Mouse (Mus musculus) midbrain, embryonic 11.5 days (tissue): Measurements from ENCODE around the gene Unc93a2. TPM values are rescaled to one million over a fixed set of nuclear protein-coding genes. Genes with fewer than 3 reads are reported as not detected.
"Not testable (repeated sequence)": the region's sequence is repeated elsewhere in the genome, so short reads cannot be mapped to it uniquely, and the experiment has no call there.

Experiments
- ATAC-seq: fragments of 200-750 bp; cut with Nextera tagmentation; 2 replicates; pipeline ENCODE4 v1.8.0; 2017; ENCODE audit warnings: moderate TSS enrichment, moderate library complexity; ENCODE audit not compliant: low FRiP score
- DNase-seq: peaks from one replicate; pipeline ENCODE4 v3.0.0; 2015; ENCODE audit warnings: low spot score; ENCODE audit errors: missing footprints
- H3K27ac ChIP-seq: fragments of 300-500 bp; sonication (generic); 2 replicates; pipeline ENCODE4 v1.5.1; 2014; ENCODE audit warnings: low read depth, low read length
- H3K27me3 ChIP-seq: fragments of 300-500 bp; sonication (generic); 2 replicates; pipeline ENCODE4 v1.6.1; 2014; ENCODE audit warnings: mild to moderate bottlenecking, low read length, moderate library complexity, mixed read lengths; ENCODE audit not compliant: control insufficient read depth, insufficient read depth
- H3K36me3 ChIP-seq: fragments of 300-500 bp; sonication (generic); 2 replicates; pipeline ENCODE4 v1.6.1; 2014; ENCODE audit warnings: mild to moderate bottlenecking, low read length, moderate library complexity, mixed read lengths; ENCODE audit not compliant: control insufficient read depth, insufficient read depth
- H3K4me1 ChIP-seq: fragments of 300-500 bp; sonication (generic); 2 replicates; pipeline ENCODE4 v1.6.1; 2014; ENCODE audit warnings: low read length; ENCODE audit not compliant: control insufficient read depth, insufficient read depth
- H3K4me2 ChIP-seq: fragments of 300-500 bp; sonication (generic); 2 replicates; pipeline ENCODE4 v1.6.1; 2014; ENCODE audit warnings: mild to moderate bottlenecking, moderate library complexity
- H3K4me3 ChIP-seq: fragments of 300-500 bp; sonication (generic); 2 replicates; pipeline ENCODE4 v1.5.1; 2014; ENCODE audit warnings: low read depth, low read length
- H3K9ac ChIP-seq: fragments of 300-500 bp; sonication (generic); 2 replicates; pipeline ENCODE4 v1.6.1; 2014; ENCODE audit warnings: low read length
- H3K9me3 ChIP-seq: fragments of 300-500 bp; sonication (generic); 2 replicates; pipeline ENCODE4 v1.6.1; 2016; ENCODE audit warnings: low read length; ENCODE audit not compliant: control insufficient read depth
- WGBS: fragments of 180-500 bp; shearing (Covaris S2); extraction: QIAGEN DNeasy Blood & Tissue Kit; methylation state at CpG from one replicate; pipeline ENCODE4 v1.1.7; 2014; 5-methylcytosine and 5-hydroxymethylcytosine counted together
- polyA plus RNA-seq: library from polyadenylated mRNA; unstranded; fragments of >200 nt; fragmentation: Nextera tagmentation; extraction: Ambion mirVana; gene quantifications from 2 replicates; pipeline ENCODE4 v1.2.1, GENCODE M21; 2014

Unc93a2 gene
- polyA plus RNA-seq, 1 experiment from 2014 or later, result not detected

- H3K27me3 ChIP-seq, H3K36me3 ChIP-seq, H3K9me3 ChIP-seq, H3K9ac ChIP-seq, DNase-seq, ATAC-seq, H3K4me3 ChIP-seq, H3K4me1 ChIP-seq, H3K4me2 ChIP-seq, H3K27ac ChIP-seq: not testable (repeated sequence)
- WGBS, result 91% methylated on average over 1 of the region's 1 CpGs
Observed at GRCm38 (mm10) chr17:7352596-7352995, 32.7 kb downstream of the Unc93a2 start, which contains the start of gene Ttll2. Ttll2 (minus strand) TSS chr17:7352696.

- H3K4me2 ChIP-seq, H3K4me3 ChIP-seq, H3K4me1 ChIP-seq, ATAC-seq, H3K36me3 ChIP-seq, H3K9ac ChIP-seq, H3K9me3 ChIP-seq, H3K27ac ChIP-seq, H3K27me3 ChIP-seq, DNase-seq: not testable (repeated sequence)
- WGBS, result 64% methylated on average over 2 of the region's 3 CpGs
Observed at GRCm38 (mm10) chr17:7348765-7349164, 36.5 kb downstream of the Unc93a2 start.

GRCm38 (mm10) chr17:7337381-7337780, 47.9 kb downstream of the Unc93a2 start:
- 84% methylated on average over 8 of the region's 9 CpGs for WGBS
- H3K4me1 ChIP-seq, H3K27ac ChIP-seq, H3K9ac ChIP-seq, H3K9me3 ChIP-seq, H3K27me3 ChIP-seq, H3K36me3 ChIP-seq, H3K4me2 ChIP-seq, ATAC-seq, DNase-seq, H3K4me3 ChIP-seq: not testable (repeated sequence)

- H3K4me2 ChIP-seq, H3K4me1 ChIP-seq, H3K9ac ChIP-seq, H3K4me3 ChIP-seq, H3K36me3 ChIP-seq, H3K9me3 ChIP-seq, H3K27me3 ChIP-seq, H3K27ac ChIP-seq, DNase-seq, ATAC-seq: not testable (repeated sequence)
- 71% methylated on average over 2 of the region's 5 CpGs for WGBS
Observed at GRCm38 (mm10) chr17:7332745-7333144, 52.5 kb downstream of the Unc93a2 start.

- not testable (repeated sequence) for DNase-seq
Observed at GRCm38 (mm10) chr17:7326415-7326814, 58.8 kb downstream of the Unc93a2 start.

GRCm38 (mm10) chr17:7324346-7324745, 60.9 kb downstream of the Unc93a2 start, which contains the start of gene Tcp10a:
Tcp10a (plus strand) TSS chr17:7324646.
- 89% methylated on average over 3 of the region's 5 CpGs for WGBS

More at GRCm38 (mm10) chr17:7326415-7326814, 58.8 kb downstream of the Unc93a2 start:
- ATAC-seq, H3K27me3 ChIP-seq, H3K4me3 ChIP-seq, H3K4me2 ChIP-seq, H3K36me3 ChIP-seq, H3K27ac ChIP-seq, H3K4me1 ChIP-seq, H3K9me3 ChIP-seq, H3K9ac ChIP-seq: not testable (repeated sequence)
- 85% methylated on average over 3 of the region's 8 CpGs for WGBS

GRCm38 (mm10) chr17:7319789-7320188, 65.5 kb downstream of the Unc93a2 start:
- 90% methylated on average over 6 of the region's 6 CpGs for WGBS
- H3K4me2 ChIP-seq, H3K27me3 ChIP-seq, H3K4me3 ChIP-seq, ATAC-seq, H3K4me1 ChIP-seq, H3K36me3 ChIP-seq, H3K27ac ChIP-seq, H3K9ac ChIP-seq, H3K9me3 ChIP-seq, DNase-seq: not testable (repeated sequence)

More at GRCm38 (mm10) chr17:7324346-7324745, 60.9 kb downstream of the Unc93a2 start, which contains the start of gene Tcp10a:
- H3K4me2 ChIP-seq, H3K36me3 ChIP-seq, H3K4me3 ChIP-seq, H3K27ac ChIP-seq, H3K27me3 ChIP-seq, ATAC-seq, H3K9me3 ChIP-seq, H3K4me1 ChIP-seq, H3K9ac ChIP-seq, DNase-seq: not testable (repeated sequence)

GRCm38 (mm10) chr17:7315693-7316382, 69.4 kb downstream of the Unc93a2 start:
- H3K4me1 ChIP-seq, H3K27me3 ChIP-seq, H3K9me3 ChIP-seq, H3K9ac ChIP-seq, H3K27ac ChIP-seq, ATAC-seq, H3K36me3 ChIP-seq, H3K4me3 ChIP-seq, DNase-seq, H3K4me2 ChIP-seq: not testable (repeated sequence)
- 80% methylated on average over 6 of the region's 8 CpGs for WGBS
